ENCODE assay signal across 8 mouse cellular contexts in genomic region chr4:141544536-141544935, GRCm38 (mm10). TPM values are rescaled to one million over a fixed set of nuclear protein-coding genes. Genes with fewer than 3 reads are reported as not detected.
DNase-seq lines count a peak whose midpoint lies in the region; ATAC-seq and TF ChIP-seq lines count a peak whose summit lies in the region.

No protein-coding gene starts in this region.

- WGBS in lung, postnatal 0 days, result 49% methylated on average over 2 of the region's 2 CpGs
- 43% methylated on average over 2 of the region's 2 CpGs for WGBS in limb, embryonic 15.5 days
- 47% methylated on average over 2 of the region's 2 CpGs for WGBS in stomach, embryonic 14.5 days

- H3K4me2 ChIP-seq in lung, postnatal 0 days (replicated peaks; ENCODE audit: low read depth, low read length), result peak overlapping the region; percentile 96
- H3K4me2 ChIP-seq in limb, embryonic 15.5 days, result peak overlapping the region; percentile 97
- H3K4me2 ChIP-seq in stomach, embryonic 14.5 days (replicated peaks; ENCODE audit: low read depth, low read length), result peak overlapping the region; percentile 99

- H3K27me3 ChIP-seq in lung, postnatal 0 days (replicated peaks; ENCODE audit: insufficient read depth, low read length), result no peaks in the 10 kb centered on the region
- no peaks in the 10 kb centered on the region for H3K27me3 ChIP-seq in limb, embryonic 15.5 days
- H3K27me3 ChIP-seq in stomach, embryonic 14.5 days (ENCODE audit: control insufficient read depth, insufficient read depth, low read length), result no peaks in the 10 kb centered on the region

- no peak overlapping the region for H3K9ac ChIP-seq in lung, postnatal 0 days (replicated peaks; ENCODE audit: low read depth)
- no peak overlapping the region for H3K9ac ChIP-seq in limb, embryonic 15.5 days
- H3K9ac ChIP-seq in stomach, embryonic 14.5 days (replicated peaks; ENCODE audit: low read depth, low read length), result no peak overlapping the region

- H3K36me3 ChIP-seq in lung, postnatal 0 days (ENCODE audit: insufficient read depth, low read length), result no peaks in the 10 kb centered on the region
- no peaks in the 10 kb centered on the region for H3K36me3 ChIP-seq in limb, embryonic 15.5 days
- H3K36me3 ChIP-seq in stomach, embryonic 14.5 days (ENCODE audit: control insufficient read depth, insufficient read depth, low read length), result no peaks in the 10 kb centered on the region

- no peak for ATAC-seq in CD4-positive, CD25-positive, alpha-beta regulatory T cell, adult 4 months
- ATAC-seq in lung, postnatal 0 days, result no peak
- no peak for ATAC-seq in limb, embryonic 15.5 days (ENCODE audit: insufficient number of reproducible peaks, low FRiP score, low TSS enrichment, low read depth)
- no peak for ATAC-seq in stomach, embryonic 14.5 days (ENCODE audit: insufficient number of reproducible peaks, insufficient read depth, low FRiP score, low read depth)

- no peaks in the 10 kb centered on the region for H3K9me3 ChIP-seq in lung, postnatal 0 days (ENCODE audit: low read length)
- H3K9me3 ChIP-seq in limb, embryonic 15.5 days, result no peaks in the 10 kb centered on the region
- no peaks in the 10 kb centered on the region for H3K9me3 ChIP-seq in stomach, embryonic 14.5 days (ENCODE audit: control insufficient read depth, low read depth, low read length)

- TF ChIP-seq EP300 in lung, postnatal 0 days (IDR thresholded peaks at IDR 0.05), result no peak

- peak overlapping the region; percentile 100 for H3K27ac ChIP-seq in lung, postnatal 0 days (ENCODE audit: low read length)
- no peak overlapping the region for H3K27ac ChIP-seq in limb, embryonic 15.5 days
- H3K27ac ChIP-seq in stomach, embryonic 14.5 days (ENCODE audit: low read length), result peak overlapping the region; percentile 100; the same call in 1 of the 2 replicates

- peak; percentile 23 for DNase-seq in CD4-positive, CD25-positive, alpha-beta regulatory T cell, adult 2 months (ENCODE audit: low read depth, low spot score)
- no peak for DNase-seq in lung, postnatal 0 days (ENCODE audit: low spot score)
- DNase-seq in lung, postnatal 4 days, result no peak
- DNase-seq in spleen, adult 12 weeks (ENCODE audit: low spot score), result no peak
- DNase-seq in spleen, postnatal 10 days (ENCODE audit: low spot score in 2 of 2), result no peak

- H3K4me3 ChIP-seq in lung, postnatal 0 days (ENCODE audit: low read depth, low read length), result peak overlapping the region; percentile 56; the same call in 1 of the 2 replicates
- H3K4me3 ChIP-seq in limb, embryonic 15.5 days, result peak overlapping the region; percentile 74; the same call in 1 of the 2 replicates
- H3K4me3 ChIP-seq in stomach, embryonic 14.5 days (ENCODE audit: low read depth, low read length), result peak overlapping the region; percentile 79

- no peaks in the 10 kb centered on the region for H3K4me1 ChIP-seq in lung, postnatal 0 days (ENCODE audit: insufficient read depth, low read depth, low read length)
- H3K4me1 ChIP-seq in limb, embryonic 15.5 days, result peaks cover 20% of the 10 kb centered on the region; the same call in 1 of the 2 replicates
- no peaks in the 10 kb centered on the region for H3K4me1 ChIP-seq in stomach, embryonic 14.5 days (ENCODE audit: control insufficient read depth, insufficient read depth, low read length)

- no peak for TF ChIP-seq CTCF in lung, postnatal 0 days (IDR thresholded peaks at IDR 0.05)

RNA-seq across cellular contexts. Expression of gene Spen, which starts 6.1 kb away (rescaled TPM):
- 10 to 100 TPM; 12.1 to 18.5 TPM for polyA plus RNA-seq in CD4-positive, CD25-positive, alpha-beta regulatory T cell, adult 4 months (2017; shearing (Covaris generic))
- polyA plus RNA-seq in lung, postnatal 0 days (2015; fragmentation: Nextera tagmentation; extraction: Ambion mirVana), result 5.7 and 8.8 TPM in 2 replicates
- 7.2 and 9.0 TPM in 2 replicates for polyA plus RNA-seq in limb, embryonic 15.5 days (2015; fragmentation: Nextera tagmentation; extraction: Ambion mirVana)
- 16.2 and 16.9 TPM in 2 replicates for polyA plus RNA-seq in stomach, embryonic 14.5 days (2014; fragmentation: Nextera tagmentation; extraction: Ambion mirVana)
